10 mouse cellular contexts compared by ENCODE assay signal in the genomic region with DNA sequence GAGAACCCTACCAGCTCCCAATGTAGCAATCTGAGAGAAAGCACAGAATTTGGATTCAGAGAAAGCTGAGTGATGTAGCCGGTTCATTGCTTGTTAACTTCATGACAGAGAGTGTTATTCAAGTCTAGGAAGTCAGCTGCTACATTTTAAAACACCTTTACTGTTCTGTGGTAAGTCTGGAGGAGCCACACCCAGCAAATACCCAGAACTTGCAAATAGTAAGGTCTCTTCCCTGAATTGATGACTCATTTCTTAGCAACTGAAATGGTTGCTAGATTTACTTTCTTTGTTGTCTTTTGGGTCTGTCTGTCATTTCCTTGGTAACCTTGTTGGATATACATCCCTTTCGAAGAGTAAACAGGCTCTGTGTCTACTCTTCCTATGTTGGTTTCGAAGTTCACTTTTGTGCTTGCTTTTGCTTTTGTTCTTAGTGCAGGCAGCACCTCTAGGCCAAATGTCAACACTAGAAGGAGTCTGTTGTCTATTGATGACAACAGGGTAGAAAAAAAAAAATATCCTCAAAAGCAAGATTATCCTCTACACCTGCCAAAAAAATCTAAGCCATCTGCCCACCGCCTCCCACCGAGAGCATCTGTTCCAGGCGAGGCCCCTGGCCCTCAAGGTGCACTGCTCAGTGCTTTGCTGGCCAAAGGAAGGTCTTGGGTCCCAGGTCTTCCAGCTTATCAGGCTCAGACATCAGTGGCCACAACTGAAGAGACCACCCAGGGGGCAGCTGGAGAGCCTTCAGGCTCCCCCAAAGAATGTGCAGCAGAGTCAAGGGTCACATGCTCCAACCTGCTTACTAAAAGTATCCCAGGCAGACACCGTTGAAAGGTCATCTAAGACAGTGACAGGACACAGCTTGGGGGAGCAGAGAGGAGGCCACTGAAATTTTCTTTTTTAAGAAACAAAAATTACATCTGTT.
DNase-seq lines count a peak whose midpoint lies in the region; ATAC-seq and TF ChIP-seq lines count a peak whose summit lies in the region.
"Had no signal": no experiment of that assay in that cellular context is flagged by ENCODE, and none has a peak within 500 bp of the region (broad histone marks: within the 10 kb centered on the region; RNA-seq: fewer than 3 reads in every experiment).

No protein-coding gene starts in this region.

- WGBS in embryonic facial prominence, embryonic 12.5 days: 54% methylated on average over 7 of the region's 7 CpGs
- 65% methylated on average over 7 of the region's 7 CpGs for WGBS in limb, embryonic 10.5 days
- WGBS in lung, adult 2 months: 56% methylated on average over 7 of the region's 7 CpGs

- H3K4me2 ChIP-seq in embryonic facial prominence, embryonic 12.5 days (replicated peaks): no peak overlapping the region

- H3K9ac ChIP-seq in embryonic facial prominence, embryonic 12.5 days: no peak overlapping the region

- H3K36me3 ChIP-seq in embryonic facial prominence, embryonic 12.5 days: no peaks in the 10 kb centered on the region
- H3K36me3 ChIP-seq in limb, embryonic 10.5 days: no peaks in the 10 kb centered on the region

- TF ChIP-seq POLR2A in lung, adult 2 months (IDR thresholded peaks at IDR 0.05; ENCODE audit: borderline replicate concordance, extremely low read depth, low read depth, low read length): no peak

- no peak for TF ChIP-seq CTCF in lung, adult 2 months (IDR thresholded peaks at IDR 0.05; ENCODE audit: insufficient read depth, low read length)

- H3K27ac ChIP-seq in embryonic facial prominence, embryonic 12.5 days: peak overlapping the region; percentile 74
- H3K27ac ChIP-seq in limb, embryonic 10.5 days: peak overlapping the region; percentile 43
- H3K27ac ChIP-seq: heart, adult 2 months had no signal

- no peaks in the 10 kb centered on the region for H3K9me3 ChIP-seq in embryonic facial prominence, embryonic 12.5 days
- H3K9me3 ChIP-seq in limb, embryonic 10.5 days (replicated peaks): no peaks in the 10 kb centered on the region

- no peak overlapping the region for H3K4me3 ChIP-seq in embryonic facial prominence, embryonic 12.5 days
- H3K4me3 ChIP-seq in limb, embryonic 10.5 days: no peak overlapping the region
- H3K4me3 ChIP-seq in lung, adult 2 months (replicated peaks; ENCODE audit: extremely low read depth, low read depth, low read length): no peak overlapping the region
- H3K4me3 ChIP-seq: heart, adult 2 months had no signal

- peaks cover 12% of the 10 kb centered on the region for H3K4me1 ChIP-seq in embryonic facial prominence, embryonic 12.5 days
- H3K4me1 ChIP-seq in limb, embryonic 10.5 days: peaks cover 45% of the 10 kb centered on the region
- peaks cover 5% of the 10 kb centered on the region for H3K4me1 ChIP-seq in lung, adult 2 months (ENCODE audit: control insufficient read depth, insufficient read depth, low read length)

- DNase-seq in cerebellum, postnatal 14 days: peak; percentile 51 to 70
- DNase-seq in cerebellum, adult 8-10 months: no peak
- DNase-seq in 3T3-L1 (ENCODE audit: low read depth, low spot score): peak; percentile 67
- no peak for DNase-seq in limb, embryonic 10.5 days (ENCODE audit: low spot score)
- DNase-seq in spleen, adult 12 weeks (ENCODE audit: low spot score): no peak
- DNase-seq in lung, adult 2 months: no peak
- no peak for DNase-seq in B cell, adult 2 months
- DNase-seq: heart, adult 2 months; liver had no signal

- ATAC-seq in embryonic facial prominence, embryonic 12.5 days (ENCODE audit: insufficient number of reproducible peaks, insufficient read depth, low FRiP score, low TSS enrichment): no peak

- H3K27me3 ChIP-seq in embryonic facial prominence, embryonic 12.5 days: no peaks in the 10 kb centered on the region
- H3K27me3 ChIP-seq in limb, embryonic 10.5 days (ENCODE audit: low read depth, poor library complexity, severe bottlenecking): peaks cover 3% of the 10 kb centered on the region; the same call in 1 of the 2 replicates

Comparison
In these comparisons a context has a peak if more than half of its experiments do, and no peak if none do; other contexts are left out.
1. DNase-seq: peak in cerebellum, postnatal 14 days (2 of 2) and 3T3-L1 (single experiment); none in cerebellum, adult 8-10 months (single experiment), limb, embryonic 10.5 days (single experiment), spleen, adult 12 weeks (single experiment), lung, adult 2 months (single experiment) and B cell, adult 2 months (0 of 2).